In the genomic region with DNA sequence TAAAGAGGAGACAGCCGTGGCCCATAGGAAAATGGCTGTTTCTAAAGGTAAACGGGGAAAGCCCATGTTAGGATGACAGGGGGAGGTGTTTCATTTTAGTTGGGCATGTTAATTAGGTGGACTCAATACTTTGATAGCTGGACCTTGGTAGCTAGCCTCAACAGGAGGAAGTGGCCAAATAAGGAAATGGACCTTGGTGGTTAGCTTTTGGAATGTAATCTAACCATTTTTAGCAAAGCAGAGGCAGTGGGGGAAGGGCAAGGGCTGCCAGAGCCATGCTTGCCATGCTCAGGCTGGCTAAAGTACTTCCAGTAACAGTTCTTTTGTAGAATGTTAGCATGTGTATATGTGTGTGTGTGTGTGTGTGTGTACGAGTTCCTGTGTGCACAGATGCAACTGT, we compare ENCODE assay signal across 1 mouse cellular context.
TF ChIP-seq lines count a peak whose summit lies in the region.

No protein-coding gene starts in this region.

TF ChIP-seq in CH12.LX, 34 proteins besides CTCF, POLR2A, EP300 and RAD21 (continued from another document):
- TF ChIP-seq RCOR1 (conservative IDR thresholded peaks at IDR 0.05; ENCODE audit: low read depth, low read length), result 0 out of 2 replicates have a peak, but pooled peaks have one; percentile 24
- no peak for TF ChIP-seq TBP (conservative IDR thresholded peaks at IDR 0.05; ENCODE audit: low read depth, low read length)
- TF ChIP-seq BHLHE40 (IDR thresholded peaks at IDR 0.05; ENCODE audit: low read depth, low read length), result peak; percentile 21; the same call in 1 of the 2 replicates
- no peak for TF ChIP-seq KAT2A (IDR thresholded peaks at IDR 0.05; ENCODE audit: insufficient replicate concordance, low read length)
- no peak for TF ChIP-seq SMC3 (IDR thresholded peaks at IDR 0.05; ENCODE audit: low read depth, low read length)
- no peak for TF ChIP-seq USF1 (IDR thresholded peaks at IDR 0.05; ENCODE audit: low read depth, low read length)
